Mouse (Mus musculus): ENCODE measurements at regions not wholly inside any gene's neighbourhood (a gene's known extent, or its start where the extent isn't known, plus 50 kb on each side); places are given as distances from the start of the nearest gene placed in this dataset.

DNA sequence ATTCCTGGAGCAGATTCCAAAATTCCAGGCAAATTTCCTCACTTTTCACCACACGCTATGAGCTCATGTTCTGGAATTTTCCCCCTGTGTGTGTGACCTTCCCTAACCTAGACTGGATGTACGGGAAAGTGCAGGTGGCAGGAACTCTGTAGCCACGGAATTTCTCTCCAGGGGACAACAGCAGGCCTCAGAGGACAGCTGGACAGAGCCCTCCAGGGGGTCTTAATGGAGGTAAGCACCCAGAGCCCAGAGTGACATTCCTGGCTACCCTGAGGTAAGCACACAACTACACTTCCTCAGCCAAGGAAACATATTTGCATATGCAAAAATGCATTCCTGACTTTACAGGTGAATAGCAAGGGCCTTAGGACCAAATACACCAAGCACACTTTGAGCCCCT, 135.8 kb downstream of the Fam43a start:
- no peak for DNase-seq (ENCODE audit: low spot score)

DNA sequence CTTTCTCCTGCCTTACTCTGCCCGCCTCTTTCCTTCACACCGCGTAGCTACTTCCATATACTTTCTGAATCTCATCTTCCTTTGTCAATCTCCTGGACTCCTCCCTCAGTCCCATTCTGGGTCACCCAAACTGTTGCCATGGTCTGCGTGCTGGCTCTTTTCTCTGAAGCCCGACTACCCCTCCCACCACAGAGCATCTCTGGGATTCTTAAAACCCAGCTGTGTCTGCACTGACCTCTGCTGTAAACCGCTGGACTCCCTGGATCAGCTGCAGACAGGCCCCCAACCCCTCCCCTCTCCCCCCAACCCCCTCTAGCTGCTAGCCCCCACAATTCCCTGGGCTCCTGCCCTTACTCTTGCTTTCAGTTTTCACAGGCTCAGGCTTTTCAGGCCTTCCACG, 136.4 kb downstream of the Fam43a start:
- DNase-seq (ENCODE audit: low spot score), result no peak

DNA sequence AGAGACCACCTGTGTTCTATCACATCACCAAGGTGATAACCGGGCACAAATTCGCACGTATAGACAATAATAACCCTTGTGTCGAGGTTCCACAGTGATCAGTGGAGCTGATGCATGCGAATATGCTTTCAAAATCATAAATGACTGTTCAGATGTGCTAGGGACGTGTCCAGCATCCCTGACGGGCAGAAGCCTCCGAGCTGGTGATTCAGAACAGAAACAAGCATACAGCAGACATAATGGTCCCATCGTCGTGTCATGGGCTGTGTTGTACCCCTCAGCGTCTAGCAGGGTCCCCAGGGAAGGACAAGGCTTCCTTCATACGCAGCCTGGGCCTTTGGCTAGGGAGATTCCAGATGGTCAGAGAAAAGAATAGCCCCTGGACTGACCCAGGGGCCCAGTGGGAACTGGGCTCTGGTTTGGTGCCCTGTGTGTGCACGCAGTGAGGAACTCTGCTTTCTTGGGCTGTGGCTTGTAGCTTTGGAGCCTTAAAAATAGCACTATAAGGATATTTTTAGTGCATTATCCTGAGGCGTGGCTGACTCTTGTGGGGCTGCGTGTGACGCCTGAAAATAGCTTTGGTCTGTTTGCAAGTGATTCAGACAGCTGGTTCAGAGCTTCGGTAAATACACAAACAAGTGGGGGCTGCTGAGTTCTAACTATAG, 137.3 kb downstream of the Fam43a start:
- no peak for DNase-seq (ENCODE audit: low spot score)

DNA sequence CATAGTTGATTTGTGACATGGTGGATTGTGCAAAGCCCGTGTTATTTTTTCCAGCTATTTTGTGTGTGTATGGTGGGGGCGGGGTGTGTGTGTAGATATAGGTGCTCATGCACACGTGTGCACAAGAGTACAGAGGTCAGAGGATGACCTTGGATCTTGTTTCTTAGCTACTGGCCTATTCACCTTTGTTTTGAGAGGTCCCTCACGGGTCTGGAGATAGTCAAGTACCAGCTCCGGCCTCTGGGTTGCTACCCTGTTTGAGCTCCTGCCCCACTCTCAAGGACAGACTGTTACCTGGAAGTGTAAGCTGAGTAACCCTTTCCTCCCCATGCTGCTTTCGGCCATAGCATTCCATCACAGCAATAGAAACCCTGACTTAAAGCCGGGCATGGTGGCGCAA, 138.0 kb downstream of the Fam43a start:
- no peak for DNase-seq (ENCODE audit: low spot score)

DNA sequence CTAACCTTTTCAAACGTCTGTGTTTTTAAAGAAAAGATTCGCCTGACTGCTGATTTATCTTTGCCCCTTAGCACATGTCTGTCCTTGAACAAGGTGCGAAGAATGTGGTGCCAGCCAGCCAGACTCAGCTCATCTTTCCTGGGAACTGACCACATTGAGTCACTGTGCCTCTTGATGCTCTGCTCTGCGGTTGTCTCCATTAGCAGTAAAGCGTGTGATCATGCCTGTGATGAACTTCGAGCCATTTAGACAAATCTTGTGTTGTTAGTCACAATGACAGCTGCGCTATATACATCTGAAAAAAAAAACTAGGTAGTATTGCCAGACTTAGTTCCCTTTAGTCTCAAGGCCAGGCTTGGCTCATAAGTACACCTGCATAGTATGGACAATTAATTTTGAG, 140.1 kb downstream of the Fam43a start:
- no peak for DNase-seq (ENCODE audit: low spot score)

DNA sequence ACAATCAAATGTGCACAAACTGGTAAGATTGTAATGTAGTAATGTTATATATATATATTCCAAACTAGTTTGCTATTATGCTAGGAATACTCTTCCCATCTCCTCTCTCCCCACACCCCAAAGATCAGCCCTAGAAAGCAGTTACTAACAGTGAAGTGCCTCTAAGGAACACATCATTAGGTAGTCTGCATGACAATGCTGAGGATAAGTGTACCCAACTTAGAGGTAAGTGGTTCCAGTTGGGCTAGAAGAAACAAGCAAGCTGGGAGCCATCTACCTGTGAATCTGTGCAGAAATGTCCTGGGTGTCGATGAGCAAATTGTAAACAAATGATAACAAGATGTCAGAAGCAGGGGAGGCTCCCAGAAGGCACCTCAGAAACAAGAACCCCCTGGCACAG, 141.7 kb downstream of the Fam43a start:
- DNase-seq (ENCODE audit: low spot score), result no peak

DNA sequence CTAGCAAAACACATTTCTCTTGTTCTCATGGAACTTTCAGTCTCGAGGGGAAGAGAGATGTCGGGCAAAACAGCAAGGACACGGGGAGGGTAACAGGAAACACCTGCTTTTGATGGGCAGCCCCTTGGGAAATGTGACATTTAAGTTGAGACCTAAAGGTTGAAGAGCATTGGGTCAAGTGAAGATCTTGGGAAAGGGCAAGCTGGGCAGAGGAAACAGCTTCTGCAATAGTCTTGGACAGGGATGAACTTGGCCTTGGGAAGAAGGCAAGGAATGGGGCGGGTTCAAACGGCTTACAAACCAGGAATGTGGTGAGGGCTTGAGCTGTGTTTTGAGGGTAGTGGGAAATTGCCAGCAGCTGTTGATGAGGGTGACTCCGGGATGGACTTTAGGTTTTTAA, 143.0 kb downstream of the Fam43a start:
- DNase-seq (ENCODE audit: low spot score), result no peak

DNA sequence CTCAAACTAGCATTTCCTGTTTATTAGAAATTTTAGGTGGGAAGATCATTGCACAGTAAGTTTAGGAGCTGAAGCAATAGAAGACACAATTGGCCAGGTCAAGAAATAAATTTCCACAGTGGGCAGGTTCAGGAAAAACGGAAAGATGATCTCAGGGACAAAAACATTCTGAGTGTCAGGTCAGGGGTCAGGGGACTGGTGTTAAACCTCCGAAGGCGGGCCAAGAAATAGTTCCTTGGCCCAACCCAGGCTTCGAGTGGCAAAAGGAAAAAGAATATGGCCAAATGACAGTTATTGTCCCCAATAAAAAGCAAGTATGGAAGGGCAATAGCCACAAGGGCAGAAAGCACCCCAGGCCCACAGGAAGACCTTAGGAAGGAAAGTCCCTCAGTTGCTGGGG, 144.0 kb downstream of the Fam43a start:
- DNase-seq (ENCODE audit: low spot score), result no peak

DNA sequence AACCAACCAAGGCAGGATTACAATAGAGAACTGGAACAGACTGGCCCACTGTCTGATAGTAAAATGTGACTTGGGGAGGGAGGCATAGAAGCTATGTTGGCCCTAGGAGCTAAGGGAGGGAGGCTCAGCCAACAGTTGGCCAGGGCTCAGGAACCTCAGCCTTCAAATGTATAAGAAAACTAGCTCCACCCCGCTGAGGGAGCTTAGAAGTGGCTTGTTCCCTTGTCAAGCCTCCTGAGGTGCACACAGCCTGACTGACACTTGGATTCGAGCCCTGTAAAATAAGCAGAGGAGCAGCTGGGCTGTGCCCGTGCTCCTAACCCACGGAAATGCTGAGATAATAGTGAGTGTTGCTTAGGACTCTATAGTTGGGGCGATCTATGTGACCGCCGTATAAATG, 144.7 kb downstream of the Fam43a start:
- no peak for DNase-seq (ENCODE audit: low spot score)

DNA sequence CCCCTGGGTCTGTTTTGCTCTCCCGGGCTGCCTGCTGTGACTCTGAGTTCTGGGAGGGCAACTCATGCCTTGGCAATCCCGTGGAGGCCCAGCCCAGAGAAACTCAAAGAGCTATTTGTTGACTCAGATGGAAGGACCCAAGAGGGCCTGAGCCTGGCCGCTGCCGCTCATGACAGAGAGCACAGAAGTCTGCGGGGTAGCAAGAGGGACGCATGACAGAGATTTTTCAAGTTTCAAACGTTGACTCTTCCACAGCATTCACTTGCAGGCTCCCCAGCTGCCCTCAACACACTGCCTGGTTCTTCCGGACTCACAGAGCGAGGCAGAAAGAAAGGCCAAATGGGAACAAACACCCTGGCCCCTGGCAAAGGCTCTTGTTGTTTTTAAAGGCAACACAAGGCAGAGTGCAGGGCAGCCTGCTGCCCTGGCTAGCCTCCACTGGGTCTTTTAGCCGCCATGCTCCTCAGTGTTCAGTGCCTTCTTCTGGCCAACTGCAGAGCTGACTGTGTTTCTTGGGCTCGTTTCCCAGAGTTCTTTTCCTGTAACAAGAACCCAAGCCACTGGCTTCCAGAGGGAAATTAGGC, 146.2 kb downstream of the Fam43a start:
- DNase-seq (ENCODE audit: low spot score), result no peak

DNA sequence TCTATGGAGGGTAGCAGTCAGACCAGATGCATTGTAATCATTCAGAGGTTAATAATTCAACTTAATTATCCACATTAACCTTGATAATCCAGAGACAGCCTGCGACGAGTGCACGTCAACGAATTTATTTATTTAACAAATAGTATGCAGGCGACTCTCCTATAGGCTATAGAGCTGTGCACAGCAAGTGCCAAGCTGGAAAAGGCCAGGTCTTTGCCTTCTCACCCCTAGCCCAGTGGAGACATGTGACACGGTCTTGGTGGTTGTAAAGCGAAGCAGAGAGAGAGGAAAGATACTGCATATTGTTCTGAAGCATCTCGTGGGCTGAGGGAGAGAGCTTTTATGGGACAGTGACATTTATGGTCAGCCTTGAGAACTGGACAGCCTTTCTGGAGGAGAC, 146.7 kb downstream of the Fam43a start:
- no peak for DNase-seq (ENCODE audit: low spot score)

DNA sequence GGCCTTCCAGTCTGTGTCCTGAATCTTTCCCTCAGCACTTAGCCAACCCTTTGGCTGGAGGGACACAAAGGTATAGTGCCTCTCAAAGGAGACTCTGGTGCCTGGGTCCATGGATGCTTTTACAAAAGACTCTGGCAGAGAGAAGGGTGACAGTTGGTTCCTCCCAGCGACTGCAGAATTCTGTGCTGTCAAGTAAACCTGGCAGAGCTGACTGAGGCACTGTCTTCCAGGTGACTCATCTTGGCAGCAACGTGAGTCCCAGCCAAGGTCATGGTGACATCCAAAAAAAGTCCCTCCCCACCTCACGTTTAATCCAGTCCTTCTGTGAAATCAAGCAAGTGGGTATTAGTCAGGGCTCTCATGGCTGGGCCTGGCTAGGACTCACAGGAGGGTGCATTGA, 150.3 kb downstream of the Fam43a start:
- no peak for DNase-seq (ENCODE audit: low spot score)

DNA sequence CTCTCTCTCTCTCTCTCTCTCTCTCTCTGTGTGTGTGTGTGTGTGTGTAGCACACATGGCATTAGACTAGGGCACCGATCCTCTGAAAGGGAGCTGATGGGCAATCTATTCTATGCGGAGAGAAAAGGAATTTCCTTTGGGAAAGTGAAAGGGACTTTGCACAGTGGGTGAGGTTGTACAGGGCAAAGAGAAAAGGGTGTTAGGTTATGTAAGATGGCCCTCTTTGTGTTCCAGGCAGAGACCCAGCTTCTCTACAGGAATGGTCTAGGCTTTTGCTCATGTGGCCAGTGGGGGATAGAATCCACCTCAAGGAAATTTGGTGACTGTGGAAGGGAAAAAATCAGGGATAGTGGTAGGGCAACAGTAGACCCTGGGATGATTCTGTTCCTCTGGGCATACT, 156.2 kb downstream of the Fam43a start:
- DNase-seq (ENCODE audit: low spot score), result no peak

DNA sequence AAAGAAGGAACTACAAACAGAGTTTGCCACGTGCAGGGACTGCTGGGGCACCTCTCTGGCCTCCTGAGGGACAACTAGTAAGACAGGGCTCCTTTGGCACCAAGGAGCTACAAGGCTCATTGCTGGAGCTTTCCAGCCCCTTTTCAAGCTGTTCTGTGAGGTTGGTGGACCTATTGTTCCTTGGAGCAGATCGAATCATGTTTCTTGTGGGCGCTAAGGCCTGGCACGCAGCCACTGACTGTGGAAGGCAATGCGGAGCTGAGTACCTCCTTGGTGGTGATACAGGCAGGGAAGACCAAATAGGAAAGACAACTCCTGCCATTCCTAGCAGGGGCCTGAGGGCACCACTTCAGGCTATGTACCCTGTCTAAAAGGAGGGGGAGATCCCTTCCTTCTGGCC, 157.2 kb downstream of the Fam43a start:
- DNase-seq (ENCODE audit: low spot score), result no peak

DNA sequence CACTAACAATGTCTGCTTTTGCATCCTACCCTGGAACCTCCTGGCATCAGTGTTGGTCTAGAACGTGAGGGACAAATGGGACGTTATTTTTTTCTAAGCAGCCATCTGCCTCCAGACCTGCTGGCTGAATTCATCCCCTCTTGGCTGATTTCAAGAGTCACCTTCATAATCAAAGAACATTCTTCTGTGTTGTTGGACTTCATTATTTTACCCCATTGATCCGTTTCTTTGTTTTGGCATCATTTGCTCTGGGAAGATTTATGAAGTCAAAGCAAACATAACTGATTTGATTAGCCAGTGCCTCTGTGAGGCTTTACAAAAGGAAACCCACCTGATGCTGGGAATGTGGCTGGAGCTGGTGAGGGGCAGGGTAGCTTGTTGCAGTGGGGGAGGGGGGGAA, 158.0 kb downstream of the Fam43a start:
- DNase-seq (ENCODE audit: low spot score), result no peak

DNA sequence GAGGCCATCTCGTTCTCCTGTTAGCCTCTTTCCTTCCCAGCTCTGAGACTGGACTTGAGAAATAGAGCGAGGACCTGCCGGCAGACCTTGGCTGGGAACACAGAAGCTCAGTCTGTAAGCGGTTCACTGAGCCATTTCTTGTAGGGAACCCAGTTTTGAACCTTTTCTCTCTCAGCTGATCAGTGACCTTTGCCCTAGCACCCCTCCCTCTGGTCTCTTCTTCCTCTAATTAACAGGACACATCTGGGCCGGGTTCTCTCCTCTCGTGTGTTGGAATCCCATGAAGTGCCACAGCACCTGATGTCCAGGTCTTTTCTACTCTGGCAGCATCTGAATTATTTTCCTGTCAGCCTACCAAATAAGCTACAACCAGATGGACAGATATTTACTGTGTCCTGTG, 158.5 kb downstream of the Fam43a start:
- no peak for DNase-seq (ENCODE audit: low spot score)

DNA sequence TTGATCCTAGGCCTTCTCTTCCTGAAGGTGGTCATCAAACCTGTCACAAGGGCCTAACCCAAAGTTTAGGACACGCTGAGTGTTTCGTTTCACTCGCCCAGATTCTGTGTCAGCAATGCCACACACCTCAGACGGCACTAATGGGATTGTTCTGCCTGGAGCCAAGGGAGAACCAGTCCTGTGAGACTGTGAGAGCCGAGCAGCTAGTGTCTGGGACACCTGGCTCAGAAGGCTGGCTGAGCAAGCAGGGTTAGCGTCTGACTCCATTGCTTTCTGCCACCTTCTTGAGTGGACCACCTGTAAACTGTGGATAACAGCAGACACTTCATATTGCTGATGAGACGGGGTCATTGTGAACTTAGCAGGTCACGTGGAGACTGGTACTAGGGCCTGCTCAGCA, 160.0 kb downstream of the Fam43a start:
- DNase-seq (ENCODE audit: low spot score), result no peak

DNA sequence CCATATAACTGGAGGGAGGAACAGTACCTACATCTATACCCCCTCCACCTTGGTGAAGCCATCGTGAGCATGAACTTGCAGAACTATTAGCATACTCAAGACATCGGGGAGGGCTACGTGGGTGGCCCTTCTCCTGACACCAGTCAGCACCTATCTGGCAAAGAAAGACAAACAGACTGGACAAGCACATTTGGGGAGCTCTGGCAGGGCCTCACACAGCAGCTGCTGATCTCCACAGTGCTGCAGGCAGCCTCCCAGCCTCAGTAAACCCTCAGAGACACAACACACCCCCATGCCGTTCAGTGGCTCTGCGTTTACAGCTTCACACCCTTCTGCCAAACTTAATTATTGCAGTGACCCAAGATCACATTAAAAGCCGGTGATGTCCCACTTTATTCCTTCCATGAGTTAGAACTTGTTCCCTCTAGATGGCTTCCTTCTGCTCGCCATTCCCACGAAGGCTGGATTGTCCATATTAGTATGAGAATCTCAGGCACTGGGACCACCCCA, 161.7 kb downstream of the Fam43a start:
- no peak for DNase-seq (ENCODE audit: low spot score)

DNA sequence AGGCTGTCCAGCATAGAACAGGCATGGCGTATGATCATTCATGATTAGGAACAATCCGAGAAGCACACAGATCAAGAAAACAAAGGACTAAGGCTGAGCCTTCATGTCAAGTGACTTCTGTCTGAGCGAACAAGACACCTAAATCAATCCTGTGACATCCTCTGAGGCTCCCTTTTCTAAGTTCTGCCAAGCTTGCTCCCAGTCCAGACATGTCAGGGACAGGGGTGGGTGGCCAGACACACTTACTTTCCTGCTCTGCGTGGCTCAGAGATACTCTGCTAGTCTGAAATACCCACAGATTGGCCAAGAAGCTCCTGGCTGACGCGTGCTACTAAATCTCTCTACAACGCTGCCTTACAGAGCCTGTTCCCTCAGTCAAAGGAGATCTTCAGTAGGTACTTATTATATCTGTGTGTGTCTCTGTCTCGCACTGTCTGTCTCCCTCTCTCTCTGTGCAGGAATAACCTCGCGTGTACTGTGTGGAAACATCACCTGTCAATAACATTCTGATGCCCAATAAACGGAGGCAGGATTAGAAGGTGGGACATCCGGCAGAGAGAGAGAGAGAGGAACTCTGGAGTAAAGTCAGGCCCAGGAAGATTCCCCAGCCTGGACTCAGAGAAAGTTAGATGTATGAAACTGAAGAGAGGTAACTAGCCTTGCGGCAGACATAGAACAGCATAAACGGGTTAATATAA, 163.5 kb downstream of the Fam43a start:
- DNase-seq (ENCODE audit: low spot score), result no peak

DNA sequence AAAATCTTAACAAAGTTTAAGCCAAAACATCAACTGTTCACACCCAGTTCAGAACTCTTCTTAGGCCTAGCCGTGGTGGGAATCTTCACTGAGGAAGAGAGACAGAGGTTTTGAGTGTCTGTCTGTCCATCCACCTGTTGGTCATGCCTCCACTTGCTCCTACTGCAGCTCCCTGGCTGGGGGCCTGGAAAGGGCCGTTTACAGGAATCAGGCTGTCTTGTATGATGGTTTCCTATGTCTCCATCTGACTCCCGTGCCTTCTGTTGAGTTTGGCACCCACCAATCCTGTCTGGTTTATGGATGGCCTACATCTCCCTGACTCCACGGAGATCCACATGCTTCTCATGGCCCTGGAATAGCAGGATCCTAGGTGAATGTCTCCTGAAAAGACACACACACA, 166.1 kb downstream of the Fam43a start:
- no peak for DNase-seq (ENCODE audit: low spot score)

DNA sequence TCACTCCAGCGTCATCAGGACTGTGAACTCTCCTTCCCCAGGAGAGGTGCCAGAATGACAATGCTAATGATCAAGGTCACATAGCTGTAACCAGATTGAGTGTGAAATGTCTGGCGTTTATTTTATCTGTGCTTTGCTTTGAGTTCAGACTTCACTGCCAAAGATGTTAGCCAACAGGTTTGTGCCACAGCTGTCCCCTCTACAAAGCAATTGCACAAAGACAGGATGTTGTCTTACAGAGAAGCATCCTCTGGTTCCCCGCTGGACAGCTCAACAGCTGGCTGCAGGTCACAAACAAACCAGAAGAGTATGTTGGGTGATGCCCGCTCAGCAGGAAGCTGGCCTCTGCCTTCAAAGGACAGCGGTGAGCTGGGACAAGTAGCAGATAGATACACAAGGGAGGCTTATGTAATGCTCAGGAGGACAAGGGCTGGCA, 169.5 kb downstream of the Fam43a start:
- no peak for DNase-seq (ENCODE audit: low spot score)

DNA sequence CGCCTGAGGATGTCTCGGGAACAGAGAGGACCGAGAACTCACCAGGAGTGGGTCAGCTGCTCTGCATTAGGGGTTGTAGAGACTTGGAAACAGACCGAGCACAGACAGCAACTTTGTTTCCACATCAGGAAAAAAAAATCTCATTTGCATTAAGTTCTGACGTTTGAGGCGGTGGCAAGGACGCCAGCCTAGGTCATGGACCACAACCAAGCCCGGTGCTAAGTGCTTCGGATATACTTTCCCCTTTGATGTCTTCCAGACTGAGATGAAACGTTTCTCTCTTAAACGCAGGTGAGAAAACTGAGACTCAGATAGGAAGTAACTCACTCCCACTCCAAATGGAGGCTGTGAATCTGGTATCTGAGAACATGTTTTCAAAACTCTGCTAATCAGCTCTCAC, 169.9 kb downstream of the Fam43a start:
- DNase-seq (ENCODE audit: low spot score), result no peak

DNA sequence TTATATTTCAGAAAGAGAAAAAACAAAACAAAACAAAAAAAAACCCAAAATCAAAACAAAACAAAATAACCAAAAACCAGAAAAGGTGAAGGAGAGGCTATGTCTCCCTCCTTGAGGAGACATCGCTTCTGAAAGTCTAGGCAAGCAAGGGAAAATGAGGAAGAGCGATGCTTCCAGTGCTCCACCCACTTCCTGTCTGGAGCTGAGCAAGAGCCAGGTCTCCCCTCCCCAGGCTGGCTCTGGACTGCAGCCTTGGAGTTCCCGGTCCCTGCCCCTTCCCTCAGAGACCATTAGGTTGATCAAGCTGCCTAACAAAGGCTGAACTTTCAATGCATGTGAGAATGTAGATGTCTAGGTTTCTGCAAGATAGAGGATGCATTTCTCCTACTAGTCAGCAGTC, 173.3 kb downstream of the Fam43a start:
- DNase-seq (ENCODE audit: low spot score), result no peak

Measured in ovary, postnatal 14 days (tissue).